Mouse (Mus musculus): ENCODE measurements around the gene Gpatch4. TPM values are rescaled to one million over a fixed set of nuclear protein-coding genes. Genes with fewer than 3 reads are reported as not detected.

Gene Gpatch4
- total RNA-seq (2012; rRNA removed) = 33.5 and 37.9 TPM in 2 replicates

DNA sequence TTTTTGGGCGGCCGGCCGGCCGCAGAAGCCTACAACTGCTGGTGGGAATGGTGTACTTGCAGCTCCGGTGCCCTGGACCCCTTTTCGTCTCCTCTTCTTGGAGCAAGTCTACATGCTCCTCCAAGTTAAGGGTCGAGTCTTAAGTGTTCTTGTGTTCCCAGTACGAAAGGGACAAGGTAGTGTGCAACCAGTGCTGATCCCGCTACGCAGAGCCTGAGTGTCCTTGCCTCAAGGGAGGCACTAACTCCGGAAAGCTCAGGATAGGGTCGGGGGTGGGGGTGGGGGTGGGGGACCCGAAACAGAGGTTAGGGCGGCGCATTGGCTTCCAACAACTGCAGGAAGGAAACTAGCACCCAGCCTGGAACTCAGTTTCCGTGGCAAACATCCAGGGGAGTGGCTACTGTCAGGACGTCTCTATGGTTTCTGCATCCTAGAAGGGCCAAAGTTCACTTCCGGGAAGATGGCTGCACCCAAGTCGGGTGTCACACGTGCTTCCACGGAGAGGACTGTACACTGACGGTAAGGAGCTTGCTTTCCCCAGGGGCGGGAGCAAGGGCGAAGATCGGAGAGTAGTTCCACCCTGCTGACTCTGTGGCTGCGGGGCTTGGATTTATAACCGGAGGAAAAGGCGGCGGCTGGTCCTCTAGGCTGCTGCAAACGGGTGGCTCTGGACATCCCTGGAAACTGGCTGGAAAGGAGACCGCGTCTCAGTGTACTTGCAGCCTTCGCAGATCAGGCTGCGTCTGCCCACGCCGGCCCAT, at the start of gene Gpatch4:
Gpatch4 (plus strand) TSS at position 448 of the 761 bp plus-strand sequence.
- H3K36me3 ChIP-seq (ENCODE audit: control insufficient read depth, insufficient read depth, low read length, poor library complexity, severe bottlenecking) = 0 out of 2 replicates have a peak, but pooled peaks cover 2% of the 10 kb centered on the region
- no peaks in the 10 kb centered on the region; a peak in 1 of 4 replicates for H3K4me1 ChIP-seq (ENCODE audit: control insufficient read depth in 2 of 2, insufficient read depth in 2 of 2, low read length in 2 of 2, poor library complexity in 1 of 2)
- H3K4me3 ChIP-seq (ENCODE audit: insufficient read depth in 1 of 2, low read depth in 1 of 2, low read length in 2 of 2, poor library complexity in 1 of 2, severe bottlenecking in 1 of 2) = peak within 1 kb of the TSS; percentile 97
- peak; percentile 93 for DNase-seq (ENCODE audit: low read depth, low spot score)
- 0 out of 2 replicates have a peak within 1 kb of the TSS, but pooled peaks have one; percentile 39 for H3K27ac ChIP-seq (ENCODE audit: insufficient read depth, low read depth, low read length, poor library complexity, severe bottlenecking)
- in situ Hi-C loops (cut with MboI; ENCODE audit: low sequenced_read_pairs in 2 of 2, unreplicated experiment in 2 of 2) = no loop called here
- TF ChIP-seq CHD2 (IDR thresholded peaks at IDR 0.05; ENCODE audit: low read depth, low read length) (no peak), ZNF384 (IDR thresholded peaks at IDR 0.05; ENCODE audit: low read depth, low read length) (no peak), MAFK (IDR thresholded peaks at IDR 0.05; ENCODE audit: insufficient read depth, low read depth, low read length) (no peak), HCFC1 (IDR thresholded peaks at IDR 0.05; ENCODE audit: borderline replicate concordance, insufficient read depth, low read length) (peak; percentile 81), ZC3H11A (IDR thresholded peaks at IDR 0.05; ENCODE audit: borderline replicate concordance, low read depth, low read length) (no peak)
- H3K9me3 ChIP-seq (ENCODE audit: control insufficient read depth, insufficient read depth, low read depth, low read length) = no peaks in the 10 kb centered on the region
- H3K9ac ChIP-seq (ENCODE audit: insufficient read depth, low read depth, low read length, poor library complexity, severe bottlenecking) = peak within 1 kb of the TSS; percentile 95

DNA sequence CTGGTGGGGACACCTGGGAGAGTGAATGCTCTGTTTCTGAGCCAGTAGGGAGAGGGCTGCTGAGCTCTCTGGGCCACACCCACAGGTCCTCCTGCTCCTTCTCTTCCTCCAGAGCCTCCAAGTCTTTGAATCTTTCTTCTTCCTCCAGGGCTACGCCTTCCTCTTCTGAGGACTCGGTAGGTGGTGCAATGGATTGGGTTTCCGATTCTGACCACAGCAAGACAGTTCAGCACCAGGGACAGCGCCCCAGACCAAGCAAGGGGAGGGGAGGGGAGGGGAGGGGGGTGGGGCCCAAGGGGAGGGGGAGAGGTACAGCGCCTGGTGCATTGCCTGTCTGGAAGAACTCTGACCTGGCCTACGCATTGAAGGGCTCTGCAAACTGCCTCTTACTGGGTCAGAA, 49.5 kb upstream of the Gpatch4 start:
- H3K4me1 ChIP-seq (ENCODE audit: control insufficient read depth in 2 of 2, insufficient read depth in 2 of 2, low read length in 2 of 2, poor library complexity in 1 of 2) = peaks cover 0 to 17% of the 10 kb centered on the region in 2 experiments; a peak in 2 of 4 replicates

DNA sequence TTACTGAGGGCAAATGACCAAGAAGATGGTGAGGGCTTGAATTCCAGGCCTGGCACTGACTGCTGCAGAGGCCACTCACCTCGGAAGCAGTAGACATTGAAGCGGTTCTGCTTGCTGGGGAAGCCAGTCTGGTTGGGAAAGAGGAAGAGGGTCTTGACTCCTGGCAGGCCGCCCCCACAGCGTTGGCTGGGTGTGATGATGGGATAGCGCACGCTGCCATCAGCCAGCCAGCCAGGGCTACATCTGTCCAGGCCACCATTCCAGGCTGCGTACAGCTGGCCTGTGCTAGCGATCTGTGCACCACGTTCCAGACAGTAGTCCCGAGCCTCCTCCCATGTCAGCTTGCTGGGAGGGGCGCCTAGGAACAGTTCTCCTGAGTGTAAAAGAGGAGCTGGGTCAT, 47.6 kb upstream of the Gpatch4 start:
- H3K27ac ChIP-seq (ENCODE audit: insufficient read depth, low read depth, low read length, poor library complexity, severe bottlenecking) = no peak overlapping the region
- no peaks in the 10 kb centered on the region for H3K9me3 ChIP-seq (ENCODE audit: control insufficient read depth, insufficient read depth, low read depth, low read length)
- H3K4me1 ChIP-seq (ENCODE audit: control insufficient read depth in 2 of 2, insufficient read depth in 2 of 2, low read length in 2 of 2, poor library complexity in 1 of 2) = peaks cover 0 to 9% of the 10 kb centered on the region in 2 experiments; a peak in 2 of 4 replicates
- no peak overlapping the region for H3K4me3 ChIP-seq (ENCODE audit: insufficient read depth in 1 of 2, low read depth in 1 of 2, low read length in 2 of 2, poor library complexity in 1 of 2, severe bottlenecking in 1 of 2)
- no peak for DNase-seq (ENCODE audit: low read depth, low spot score)
- no peak overlapping the region for H3K9ac ChIP-seq (ENCODE audit: insufficient read depth, low read depth, low read length, poor library complexity, severe bottlenecking)
- H3K36me3 ChIP-seq (ENCODE audit: control insufficient read depth, insufficient read depth, low read length, poor library complexity, severe bottlenecking) = no peaks in the 10 kb centered on the region
- TF ChIP-seq ZNF384 (IDR thresholded peaks at IDR 0.05; ENCODE audit: low read depth, low read length) (no peak), MAFK (IDR thresholded peaks at IDR 0.05; ENCODE audit: insufficient read depth, low read depth, low read length) (no peak), HCFC1 (IDR thresholded peaks at IDR 0.05; ENCODE audit: borderline replicate concordance, insufficient read depth, low read length) (no peak), CHD2 (IDR thresholded peaks at IDR 0.05; ENCODE audit: low read depth, low read length) (no peak), ZC3H11A (IDR thresholded peaks at IDR 0.05; ENCODE audit: borderline replicate concordance, low read depth, low read length) (no peak)
- in situ Hi-C loops (cut with MboI; ENCODE audit: low sequenced_read_pairs in 2 of 2, unreplicated experiment in 2 of 2) = no loop called here

More for the DNA sequence above, 49.5 kb upstream of the Gpatch4 start:
- Histone ChIP-seq H3K9me3 (ENCODE audit: control insufficient read depth, insufficient read depth, low read depth, low read length) (no peaks in the 10 kb centered on the region), H3K27ac (ENCODE audit: insufficient read depth, low read depth, low read length, poor library complexity, severe bottlenecking) (no peak overlapping the region), H3K4me3 (ENCODE audit: insufficient read depth in 1 of 2, low read depth in 1 of 2, low read length in 2 of 2, poor library complexity in 1 of 2, severe bottlenecking in 1 of 2) (no peak overlapping the region), H3K36me3 (ENCODE audit: control insufficient read depth, insufficient read depth, low read length, poor library complexity, severe bottlenecking) (no peaks in the 10 kb centered on the region), H3K9ac (ENCODE audit: insufficient read depth, low read depth, low read length, poor library complexity, severe bottlenecking) (no peak overlapping the region)
- in situ Hi-C loops (cut with MboI; ENCODE audit: low sequenced_read_pairs in 2 of 2, unreplicated experiment in 2 of 2) = no loop called here
- TF ChIP-seq MAFK (IDR thresholded peaks at IDR 0.05; ENCODE audit: insufficient read depth, low read depth, low read length) (no peak), HCFC1 (IDR thresholded peaks at IDR 0.05; ENCODE audit: borderline replicate concordance, insufficient read depth, low read length) (no peak), ZNF384 (IDR thresholded peaks at IDR 0.05; ENCODE audit: low read depth, low read length) (no peak), CHD2 (IDR thresholded peaks at IDR 0.05; ENCODE audit: low read depth, low read length) (no peak), ZC3H11A (IDR thresholded peaks at IDR 0.05; ENCODE audit: borderline replicate concordance, low read depth, low read length) (no peak)
- peak; percentile 90 for DNase-seq (ENCODE audit: low read depth, low spot score)

DNA sequence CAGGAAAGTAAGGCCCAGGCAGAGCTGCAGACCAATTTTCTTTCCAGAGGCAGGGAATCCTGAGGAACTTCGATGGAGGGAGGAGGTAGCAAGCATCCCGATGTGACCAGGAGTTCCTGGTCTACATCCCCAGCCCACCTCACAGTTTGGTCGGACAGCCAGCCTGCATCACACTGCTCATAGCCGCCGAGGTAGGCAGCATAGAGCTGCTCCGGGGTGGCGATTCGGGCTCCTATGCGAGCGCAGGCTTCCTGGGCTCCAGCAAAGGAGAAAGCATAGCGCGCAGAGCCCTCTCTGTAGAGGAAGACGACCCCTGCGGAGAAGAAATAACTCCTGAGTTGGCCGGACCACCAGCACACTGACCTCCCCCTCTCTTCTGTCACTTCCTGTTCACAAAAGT, 46.5 kb upstream of the Gpatch4 start:
- Histone ChIP-seq H3K9ac (ENCODE audit: insufficient read depth, low read depth, low read length, poor library complexity, severe bottlenecking) (no peak overlapping the region), H3K4me1 (ENCODE audit: control insufficient read depth in 2 of 2, insufficient read depth in 2 of 2, low read length in 2 of 2, poor library complexity in 1 of 2) (peaks cover 0 to 13% of the 10 kb centered on the region in 2 experiments; a peak in 2 of 4 replicates), H3K27ac (ENCODE audit: insufficient read depth, low read depth, low read length, poor library complexity, severe bottlenecking) (no peak overlapping the region), H3K9me3 (ENCODE audit: control insufficient read depth, insufficient read depth, low read depth, low read length) (no peaks in the 10 kb centered on the region), H3K36me3 (ENCODE audit: control insufficient read depth, insufficient read depth, low read length, poor library complexity, severe bottlenecking) (no peaks in the 10 kb centered on the region), H3K4me3 (ENCODE audit: insufficient read depth in 1 of 2, low read depth in 1 of 2, low read length in 2 of 2, poor library complexity in 1 of 2, severe bottlenecking in 1 of 2) (no peak overlapping the region; a peak in 1 of 4 replicates)
- TF ChIP-seq HCFC1 (IDR thresholded peaks at IDR 0.05; ENCODE audit: borderline replicate concordance, insufficient read depth, low read length) = no peak
- TF ChIP-seq MAFK (IDR thresholded peaks at IDR 0.05; ENCODE audit: insufficient read depth, low read depth, low read length) = no peak
- no peak for TF ChIP-seq ZNF384 (IDR thresholded peaks at IDR 0.05; ENCODE audit: low read depth, low read length)
- TF ChIP-seq ZC3H11A (IDR thresholded peaks at IDR 0.05; ENCODE audit: borderline replicate concordance, low read depth, low read length) = no peak
- TF ChIP-seq CHD2 (IDR thresholded peaks at IDR 0.05; ENCODE audit: low read depth, low read length) = no peak
- in situ Hi-C loops (cut with MboI; ENCODE audit: low sequenced_read_pairs in 2 of 2, unreplicated experiment in 2 of 2) = no loop called here
- no peak for DNase-seq (ENCODE audit: low read depth, low spot score)

Data from ES-E14 (cell line).